Mouse (Mus musculus): ENCODE measurements at regions not wholly inside any gene's neighbourhood (a gene's known extent, or its start where the extent isn't known, plus 50 kb on each side); places are given as distances from the start of the nearest gene placed in this dataset.

- TF ChIP-seq CTCF (IDR thresholded peaks at IDR 0.05; ENCODE audit: insufficient read depth, low read length) (no peak), POLR2A (IDR thresholded peaks at IDR 0.05; ENCODE audit: borderline replicate concordance, extremely low read depth, low read depth, low read length) (no peak)
These were observed 212.1 kb upstream of the Gm5148 start for GRCm38 (mm10) chr3:37936251-37936931.

Data from lung, adult 2 months (tissue).